Mouse (Mus musculus): ENCODE measurements around the gene Npcd. TPM values are rescaled to one million over a fixed set of nuclear protein-coding genes. Genes with fewer than 3 reads are reported as not detected.

Npcd gene
- polyA plus RNA-seq, 1 experiment: 0.50 TPM

DNA sequence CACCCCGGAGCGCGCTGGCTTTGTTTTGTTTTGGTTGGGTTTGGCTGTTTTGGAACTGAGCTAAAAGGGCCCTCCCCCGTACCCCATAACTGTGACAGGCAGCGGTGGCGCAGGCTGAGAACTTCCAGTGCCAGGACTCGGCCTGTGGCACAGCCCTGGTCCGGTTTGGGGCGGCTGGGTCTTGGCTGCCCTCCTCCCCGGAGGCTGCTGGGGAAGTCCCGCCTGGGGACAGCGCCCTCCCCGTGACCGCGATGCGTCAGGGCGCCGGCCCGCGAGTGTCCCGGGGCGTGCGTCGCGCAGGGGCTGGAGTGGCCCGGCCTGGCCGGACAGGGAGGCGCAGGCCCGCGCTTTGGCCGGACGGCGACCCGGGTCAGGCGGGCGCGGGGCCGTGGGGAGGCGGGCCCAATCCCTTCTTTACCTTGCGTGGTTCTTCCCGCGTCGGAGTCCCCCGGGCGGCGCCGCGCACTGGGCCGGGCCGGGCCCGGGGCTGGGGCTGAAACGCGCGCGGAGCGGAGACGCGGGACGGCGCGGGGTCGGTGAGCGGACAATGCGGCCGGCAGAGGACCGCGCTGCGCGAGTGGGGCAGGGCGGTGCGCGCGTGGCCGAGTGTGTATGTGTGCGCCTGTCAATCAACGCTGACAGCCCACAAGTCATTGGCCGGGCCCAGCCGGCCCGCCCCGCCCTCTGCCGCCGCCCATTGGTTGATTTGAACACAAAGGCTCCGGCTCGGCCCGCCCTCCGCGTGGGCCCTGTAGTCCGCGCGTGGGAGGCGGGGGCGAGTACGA lies 91.9 kb downstream of the Npcd start, which contains the start of gene Sun2:
Gene Sun2 (minus strand): TSS at position 616 of the 785 bp plus-strand sequence.
- DNase-seq: peak; percentile 88
- Histone ChIP-seq H3K4me3 (replicated peaks; ENCODE audit: extremely low read depth, low read depth, low read length) (peak within 1 kb of the TSS; percentile 70), H3K4me1 (ENCODE audit: control insufficient read depth, insufficient read depth, low read length) (peaks cover 13% of the 10 kb centered on the region)
- TF ChIP-seq CTCF (IDR thresholded peaks at IDR 0.05; ENCODE audit: insufficient read depth, low read length): no peak
- TF ChIP-seq POLR2A (IDR thresholded peaks at IDR 0.05; ENCODE audit: borderline replicate concordance, extremely low read depth, low read depth, low read length): peak; percentile 85; the same call in 1 of the 2 replicates
- whole genome bisulfite sequencing: under 1% methylated on average over 90 of the region's 93 CpGs

DNA sequence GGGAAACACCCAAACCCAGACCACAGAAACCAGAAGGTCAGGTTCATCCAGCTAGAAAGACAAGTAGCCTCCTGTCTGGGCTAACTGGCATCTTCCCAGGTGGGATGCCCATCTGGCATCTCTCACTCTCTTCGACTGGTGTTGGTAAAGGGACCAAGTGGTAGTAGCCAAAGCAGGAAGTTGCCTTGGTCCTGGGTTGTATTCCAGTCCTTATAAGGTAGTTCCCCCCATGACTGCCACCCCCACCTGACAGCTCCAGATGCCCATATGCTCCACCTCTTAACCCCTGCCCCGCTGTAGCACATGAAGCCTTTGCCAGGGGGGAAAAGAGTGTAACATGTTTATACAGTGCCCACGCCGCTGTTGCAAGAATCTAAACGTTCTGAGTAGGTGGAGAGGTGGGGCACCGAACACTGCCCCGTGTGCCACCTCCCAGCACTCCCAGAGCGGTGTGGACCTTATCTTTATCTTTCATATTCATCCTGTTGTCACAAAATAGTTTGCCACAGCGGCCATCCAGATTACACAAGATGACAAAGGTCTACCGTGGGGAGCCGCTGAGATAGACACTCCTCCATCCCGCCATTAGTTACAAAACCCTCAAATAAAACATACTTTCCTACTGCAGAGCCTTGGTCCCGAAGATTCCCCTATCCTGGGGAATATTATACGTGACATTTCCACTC lies 92.7 kb downstream of the Npcd start:
- Histone ChIP-seq H3K4me1 (ENCODE audit: control insufficient read depth, insufficient read depth, low read length) (peaks cover 13% of the 10 kb centered on the region), H3K4me3 (replicated peaks; ENCODE audit: extremely low read depth, low read depth, low read length) (peak overlapping the region; percentile 70)
- TF ChIP-seq POLR2A (IDR thresholded peaks at IDR 0.05; ENCODE audit: borderline replicate concordance, extremely low read depth, low read depth, low read length) (no peak), CTCF (IDR thresholded peaks at IDR 0.05; ENCODE audit: insufficient read depth, low read length) (no peak)
- under 1% methylated on average over 14 of the region's 14 CpGs for WGBS
- DNase-seq: peak; percentile 41

DNA sequence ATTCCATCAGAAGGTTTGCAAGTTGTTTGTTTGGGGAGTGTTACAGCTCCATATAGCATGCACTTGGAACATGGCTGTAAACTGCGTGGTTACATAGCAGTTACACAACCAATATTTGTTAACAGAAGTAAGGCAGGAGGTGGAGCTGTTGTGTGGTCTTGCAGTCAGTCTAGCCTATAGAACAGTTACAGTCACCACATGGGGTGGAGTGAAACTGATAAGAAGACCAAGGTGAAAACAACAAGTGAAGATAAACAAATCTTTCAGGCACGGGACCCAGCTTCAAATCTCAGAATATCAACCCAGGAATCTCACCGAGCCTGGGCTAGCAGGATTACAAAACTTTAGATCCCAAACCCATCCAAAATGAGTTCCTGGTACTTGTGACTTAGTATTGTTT lies 93.3 kb downstream of the Npcd start:
- DNase-seq: no peak
- TF ChIP-seq CTCF (IDR thresholded peaks at IDR 0.05; ENCODE audit: insufficient read depth, low read length) (no peak), POLR2A (IDR thresholded peaks at IDR 0.05; ENCODE audit: borderline replicate concordance, extremely low read depth, low read depth, low read length) (no peak)
- 34% methylated on average over 3 of the region's 3 CpGs for WGBS
- Histone ChIP-seq H3K4me3 (replicated peaks; ENCODE audit: extremely low read depth, low read depth, low read length) (peak overlapping the region; percentile 70), H3K4me1 (ENCODE audit: control insufficient read depth, insufficient read depth, low read length) (peaks cover 13% of the 10 kb centered on the region)

Other genes starting within 250 kb of the Npcd start
- 0.10 and 0.12 TPM in 2 replicates for gene Dmc1, start 229.1 kb downstream of the Npcd start, polyA plus RNA-seq (2012; rRNA removed)
- 2.1 and 4.2 TPM in 2 replicates for gene Fam227a, start 175.3 kb downstream of the Npcd start, polyA plus RNA-seq (2012; rRNA removed)
- 10.2 and 18.2 TPM in 2 replicates for gene Cby1, start 175.0 kb downstream of the Npcd start, polyA plus RNA-seq (2012; rRNA removed)
- gene Tomm22, start 163.4 kb downstream of the Npcd start, polyA plus RNA-seq (2012; rRNA removed): 21.3 and 31.9 TPM in 2 replicates
- gene Josd1, start 146.3 kb downstream of the Npcd start, polyA plus RNA-seq (2012; rRNA removed): 16.3 and 22.2 TPM in 2 replicates
- gene Gtpbp1, start 143.4 kb downstream of the Npcd start, polyA plus RNA-seq (2012; rRNA removed): 33.4 and 37.3 TPM in 2 replicates
- 74.7 and 88.6 TPM in 2 replicates for gene Sun2, start 91.7 kb downstream of the Npcd start, polyA plus RNA-seq (2012; rRNA removed)
- gene Dnal4, start 56.4 kb downstream of the Npcd start, polyA plus RNA-seq (2012; rRNA removed): 51.1 and 51.2 TPM in 2 replicates
- gene Nptxr, start 29.5 kb downstream of the Npcd start, polyA plus RNA-seq (2012; rRNA removed): 3.1 and 3.7 TPM in 2 replicates
- gene Cbx6, start 451 bp upstream of the Npcd start, polyA plus RNA-seq (2012; rRNA removed): 87.3 and 94.1 TPM in 2 replicates
- gene Apobec3, start 57.4 kb upstream of the Npcd start, polyA plus RNA-seq (2012; rRNA removed): 29.7 and 36.7 TPM in 2 replicates
- gene Cbx7, start 136.9 kb upstream of the Npcd start, polyA plus RNA-seq (2012; rRNA removed): 72.5 and 75.9 TPM in 2 replicates
- 138 and 155 TPM in 2 replicates for gene Pdgfb, start 180.7 kb upstream of the Npcd start, polyA plus RNA-seq (2012; rRNA removed)

All from lung, adult 2 months (tissue).